Mouse (Mus musculus) kidney, adult 2 months (tissue): ENCODE data around the gene Gm9044.

Source experiments
- CTCF ChIP-seq: fragments of 200-500 bp; conservative IDR thresholded peaks from 2 replicates; pipeline ENCODE4 v1.5.1; 2011; ENCODE audit warnings: low read depth, mild to moderate bottlenecking, control low read depth, low read length, moderate library complexity, mixed read lengths; ENCODE audit not compliant: insufficient read depth, insufficient read length
- POLR2A ChIP-seq: fragments of 200-500 bp; IDR thresholded peaks from one replicate; pipeline ENCODE4 v1.6.1; 2011; ENCODE audit warnings: low read depth, low read length, control low read depth

DNA sequence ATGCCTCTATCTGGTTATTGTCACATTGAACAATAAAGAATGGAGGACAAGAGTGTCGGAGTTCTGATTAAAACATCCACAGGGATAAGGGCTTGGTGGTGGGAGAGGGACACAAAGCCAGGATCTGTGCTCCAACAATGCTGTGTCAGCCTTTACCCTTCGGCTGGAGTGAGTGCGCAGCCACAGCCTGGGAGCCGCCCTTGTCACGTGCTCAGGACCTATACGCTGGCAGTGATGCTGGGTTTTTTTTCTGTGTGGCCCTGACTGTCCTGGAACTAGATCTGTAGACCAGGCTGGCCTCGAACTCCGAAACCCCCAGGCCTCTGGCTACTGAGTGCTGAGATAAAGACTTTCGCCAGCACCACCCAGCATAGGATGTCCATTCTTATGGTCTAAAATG, 37.3 kb upstream of the Gm9044 start:
- no peak for TF ChIP-seq POLR2A
- no peak for TF ChIP-seq CTCF
